Mouse (Mus musculus) stomach, postnatal 0 days (tissue): ENCODE results near the gene Ppp1r16b. TPM values are rescaled to one million over a fixed set of nuclear protein-coding genes. Genes with fewer than 3 reads are reported as not detected.

Experiments used
- ATAC-seq: fragments of 200-750 bp; cut with Nextera tagmentation; 2 replicates; pipeline ENCODE4 v1.8.0; 2017; ENCODE audit not compliant: low FRiP score, low TSS enrichment
- DNase-seq: peaks from one replicate; pipeline ENCODE4 v3.0.0-alpha.2; 2016; ENCODE audit warnings: low spot score
- H3K27ac ChIP-seq: fragments of 300-500 bp; sonication (generic); replicated peaks from 2 replicates; pipeline ENCODE4 v1.5.1; 2014; ENCODE audit warnings: mild to moderate bottlenecking, control low read depth
- H3K27me3 ChIP-seq: fragments of 300-500 bp; sonication (generic); 2 replicates; pipeline ENCODE4 v1.6.1; 2014; ENCODE audit warnings: low read length; ENCODE audit not compliant: control insufficient read depth, insufficient read depth
- H3K36me3 ChIP-seq: fragments of 300-500 bp; sonication (generic); 2 replicates; pipeline ENCODE4 v1.6.1; 2014; ENCODE audit warnings: low read length, mixed read lengths; ENCODE audit not compliant: control insufficient read depth, insufficient read depth
- H3K4me1 ChIP-seq: fragments of 300-500 bp; sonication (generic); replicated peaks from 2 replicates; pipeline ENCODE4 v1.6.1; 2014; ENCODE audit warnings: antibody characterized with exemption; ENCODE audit not compliant: control insufficient read depth, insufficient read depth
- H3K4me2 ChIP-seq: fragments of 300-500 bp; sonication (generic); replicated peaks from 2 replicates; pipeline ENCODE4 v1.6.1; 2014; ENCODE audit warnings: low read depth, mild to moderate bottlenecking, control low read depth, moderate library complexity
- H3K4me3 ChIP-seq: fragments of 300-500 bp; sonication (generic); 2 replicates; pipeline ENCODE4 v1.5.1; 2014; ENCODE audit warnings: low read depth, low read length, control low read depth
- H3K9ac ChIP-seq: fragments of 300-500 bp; sonication (generic); 2 replicates; pipeline ENCODE4 v1.6.1; 2014; ENCODE audit warnings: mild to moderate bottlenecking, low read length, control low read depth, mixed read lengths
- H3K9me3 ChIP-seq: fragments of 300-500 bp; sonication (generic); 2 replicates; pipeline ENCODE4 v1.6.1; 2016; ENCODE audit warnings: low read length; ENCODE audit not compliant: control insufficient read depth
- CTCF ChIP-seq: IDR thresholded peaks from 2 replicates; pipeline ENCODE4 v1.5.1; 2016; ENCODE audit warnings: antibody characterized with exemption, low read depth, mild to moderate bottlenecking, moderate library complexity
- EP300 ChIP-seq: optimal IDR thresholded peaks from 2 replicates; pipeline ENCODE3; 2016; ENCODE audit warnings: antibody characterized with exemption
- WGBS: fragments of 180-500 bp; shearing (Covaris S2); extraction: QIAGEN DNeasy Blood & Tissue Kit; methylation state at CpG from one replicate; pipeline ENCODE4 v1.1.7; 2014; 5-methylcytosine and 5-hydroxymethylcytosine counted together
- polyA plus RNA-seq: library from polyadenylated mRNA; unstranded; fragments of >200 nt; fragmentation: Nextera tagmentation; extraction: Ambion mirVana; gene quantifications from 2 replicates; pipeline ENCODE4 v1.2.1, GENCODE M21; 2015

Ppp1r16b gene
- polyA plus RNA-seq, 1 experiment from 2014 or later: 2.1 TPM

GRCm38 (mm10) chr2:158717551-158718418, 52.6 kb downstream of the Ppp1r16b start:
- no peaks in the 10 kb centered on the region for H3K36me3 ChIP-seq
- ATAC-seq: no peak

GRCm38 (mm10) chr2:158718816-158719549, 53.8 kb downstream of the Ppp1r16b start:
- Histone ChIP-seq H3K9me3 (no peaks in the 10 kb centered on the region), H3K36me3 (no peaks in the 10 kb centered on the region), H3K27ac (no peak overlapping the region), H3K27me3 (no peaks in the 10 kb centered on the region), H3K9ac (no peak overlapping the region), H3K4me1 (no peaks in the 10 kb centered on the region), H3K4me2 (no peak overlapping the region), H3K4me3 (no peak overlapping the region)
- 75% methylated on average over 12 of the region's 12 CpGs for WGBS
- ATAC-seq (no peak), DNase-seq (no peak)
- TF ChIP-seq EP300 (no peak), CTCF (no peak)

More at GRCm38 (mm10) chr2:158717551-158718418, 52.6 kb downstream of the Ppp1r16b start:
- Histone ChIP-seq H3K4me1 (no peaks in the 10 kb centered on the region), H3K27ac (no peak overlapping the region), H3K4me2 (no peak overlapping the region), H3K27me3 (no peaks in the 10 kb centered on the region), H3K9me3 (no peaks in the 10 kb centered on the region), H3K9ac (no peak overlapping the region), H3K4me3 (no peak overlapping the region)
- TF ChIP-seq CTCF: no peak
- WGBS: 81% methylated on average over 5 of the region's 5 CpGs
- no peak for DNase-seq

DNA sequence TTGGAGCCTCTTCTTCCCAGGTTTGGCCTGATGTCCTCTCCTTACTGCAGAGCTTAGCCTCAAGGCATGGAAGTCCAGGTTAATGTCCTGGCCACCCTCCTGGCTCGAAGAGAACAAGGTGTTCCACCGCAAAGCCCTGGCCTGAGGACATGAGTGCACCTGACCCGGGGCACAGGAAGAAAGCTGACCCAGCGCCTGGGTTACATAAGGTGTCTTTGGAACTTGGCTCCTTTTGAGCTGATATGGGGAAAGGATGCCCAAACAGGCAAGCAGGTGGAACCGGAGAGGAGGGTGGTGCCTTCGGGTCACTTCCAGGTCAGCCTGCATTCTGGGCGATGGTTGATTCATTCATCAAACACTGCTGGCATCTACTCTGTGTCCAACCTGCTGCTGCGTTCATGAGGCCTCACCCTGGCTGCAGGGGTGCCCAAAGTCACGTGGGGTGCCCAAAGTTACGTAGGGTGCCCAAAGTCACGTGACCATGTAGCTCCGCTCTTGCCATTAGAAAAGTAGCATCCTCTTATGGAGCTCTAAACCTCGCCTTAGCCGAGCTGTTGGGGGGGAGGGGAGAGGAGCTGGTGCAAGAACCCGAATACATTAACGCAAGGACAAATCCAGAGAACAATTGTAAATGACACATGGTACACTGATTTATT, 55.6 kb downstream of the Ppp1r16b start:
- H3K9me3 ChIP-seq: no peaks in the 10 kb centered on the region
- H3K27me3 ChIP-seq: no peaks in the 10 kb centered on the region
- DNase-seq (no peak), ATAC-seq (peak; percentile 56; the same call in 1 of the 2 replicates)
- WGBS: 59% methylated on average over 16 of the region's 16 CpGs
- no peak overlapping the region for H3K27ac ChIP-seq
- TF ChIP-seq EP300 (no peak), CTCF (no peak)
- H3K4me1 ChIP-seq: no peaks in the 10 kb centered on the region
- H3K4me3 ChIP-seq: no peak overlapping the region
- no peaks in the 10 kb centered on the region for H3K36me3 ChIP-seq
- H3K4me2 ChIP-seq: no peak overlapping the region
- no peak overlapping the region for H3K9ac ChIP-seq

- Histone ChIP-seq H3K27me3 (no peaks in the 10 kb centered on the region), H3K9ac (no peak overlapping the region), H3K36me3 (no peaks in the 10 kb centered on the region), H3K4me2 (no peak overlapping the region), H3K4me3 (no peak overlapping the region), H3K9me3 (no peaks in the 10 kb centered on the region), H3K4me1 (no peaks in the 10 kb centered on the region), H3K27ac (no peak overlapping the region)
- no peak for DNase-seq
- TF ChIP-seq CTCF (no peak), EP300 (no peak)
- 52% methylated on average over 3 of the region's 3 CpGs for WGBS
- ATAC-seq: no peak
Observed at GRCm38 (mm10) chr2:158721481-158721880, 56.3 kb downstream of the Ppp1r16b start.

- no peak overlapping the region for H3K9ac ChIP-seq
- no peak overlapping the region for H3K27ac ChIP-seq
- H3K4me2 ChIP-seq: no peak overlapping the region
- H3K4me1 ChIP-seq: no peaks in the 10 kb centered on the region
- ATAC-seq (no peak), DNase-seq (no peak)
- no peaks in the 10 kb centered on the region for H3K36me3 ChIP-seq
- H3K4me3 ChIP-seq: no peak overlapping the region
- no peaks in the 10 kb centered on the region for H3K27me3 ChIP-seq
- H3K9me3 ChIP-seq: no peaks in the 10 kb centered on the region
- TF ChIP-seq CTCF: no peak
- no peak for TF ChIP-seq EP300
- WGBS: 74% methylated on average over 4 of the region's 4 CpGs
Observed at GRCm38 (mm10) chr2:158722135-158722534, 56.9 kb downstream of the Ppp1r16b start.
